Mouse (Mus musculus) liver, postnatal 0 days (tissue): ENCODE data around the gene Slc24a3.

Source experiments
- CTCF ChIP-seq: sonication (generic); IDR thresholded peaks from 2 replicates; pipeline ENCODE4 v1.5.1; 2016; ENCODE audit warnings: antibody characterized with exemption, low read depth
- EP300 ChIP-seq: IDR thresholded peaks from 2 replicates; pipeline ENCODE4 v1.6.1; 2016; ENCODE audit warnings: antibody characterized with exemption, low read depth, mild to moderate bottlenecking

- TF ChIP-seq CTCF (no peak), EP300 (no peak)
Observed at GRCm38 (mm10) chr2:145158972-145159371, 8.6 kb upstream of the Slc24a3 start.
